Mouse (Mus musculus): ENCODE measurements around the gene Tmem108.

- TF ChIP-seq CTCF (conservative IDR thresholded peaks at IDR 0.05; ENCODE audit: low read length) = no peak
- TF ChIP-seq POU5F1 (IDR thresholded peaks at IDR 0.05; ENCODE audit: borderline replicate concordance, low read length) = no peak
These were observed 203.4 kb downstream of the Tmem108 start for GRCm38 (mm10) chr9:103558240-103558639.
